Mouse (Mus musculus) left cerebral cortex, adult 2 months (tissue): Measurements from ENCODE around the gene 2610528A11Rik. TPM values are rescaled to one million over a fixed set of nuclear protein-coding genes. Genes with fewer than 3 reads are reported as not detected.
"Not testable (repeated sequence)": the region's sequence is repeated elsewhere in the genome, so short reads cannot be mapped to it uniquely, and the experiment has no call there.

ENCODE experiments used
- DNase-seq, 2 experiments: peaks; one replicate each; pipeline ENCODE4 v3.0.0; 2021 to 2022; ENCODE audit warnings: low spot score in 2 of 2, mixed read lengths in 1 of 2; ENCODE audit errors: extremely low spot score in 1 of 2
- H3K27ac ChIP-seq: fragments of 200-600 bp; 2 replicates; pipeline ENCODE4 v1.8.1; 2022
- H3K4me3 ChIP-seq: fragments of 200-600 bp; 2 replicates; pipeline ENCODE4 v1.8.1; 2022
- CTCF ChIP-seq: fragments of 200-600 bp; IDR thresholded peaks from 2 replicates; pipeline ENCODE4 v1.8.1; 2022; ENCODE audit warnings: antibody characterized with exemption, mild to moderate bottlenecking, moderate library complexity
- intact Hi-C: fragments of 180-260 bp; cut with DNase I; formaldehyde crosslinking; loops from one replicate; pipeline ENCODE4 v1.15.1; 2025
- long read RNA-seq, 2 experiments: library from polyadenylated mRNA; stranded (forward); transcript quantifications; one replicate each; pipeline ENCODE4 v2.0.0; 2021; ENCODE audit warnings: borderline mapping rate in 2 of 2
- total RNA-seq, 2 experiments: library from RNA; stranded (reverse); gene quantifications; 2 replicates each; pipeline ENCODE4 v1.2.3; 2021

The 2610528A11Rik gene
- under 1 TPM in 1 of 2 experiments, not detected in 1; 0.70 TPM for total RNA-seq
- long read RNA-seq, experiment 1: 0 reads
- long read RNA-seq, experiment 2: 0 reads

DNA sequence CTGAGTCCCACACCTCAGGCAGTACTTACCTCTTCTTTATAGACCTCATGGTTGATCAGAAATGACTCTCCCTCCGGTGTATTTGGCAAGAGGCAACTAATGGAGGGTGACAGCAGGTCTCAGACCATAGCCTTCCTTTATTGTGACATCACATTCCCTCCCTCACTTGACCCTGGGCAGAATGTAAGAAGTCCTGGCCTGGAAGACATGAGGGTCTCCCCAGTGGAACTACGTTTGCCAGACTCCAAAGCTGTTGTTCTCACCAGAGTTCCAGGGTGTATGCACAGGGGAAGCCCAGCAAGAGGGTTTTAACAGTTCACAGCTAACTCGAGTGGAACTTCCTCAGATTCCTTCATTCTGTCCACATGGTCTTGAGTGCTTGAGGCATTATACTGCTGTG lies at the start of gene 2610528A11Rik:
2610528A11Rik (minus strand) TSS at position 101 of the 400 bp plus-strand sequence.
- DNase-seq: no peak
- no peak for TF ChIP-seq CTCF
- intact Hi-C loops: no loop called here
- H3K27ac ChIP-seq: no peak within 1 kb of the TSS
- H3K4me3 ChIP-seq: no peak within 1 kb of the TSS

- DNase-seq: no peak
- TF ChIP-seq CTCF: no peak
- Histone ChIP-seq H3K27ac (no peak overlapping the region), H3K4me3 (no peak overlapping the region)
- intact Hi-C loops: no loop called here
Observed at GRCm38 (mm10) chr14:37163277-37163956, 49.6 kb upstream of the 2610528A11Rik start.

- no peak for DNase-seq
- intact Hi-C loops: no loop called here
- Histone ChIP-seq H3K27ac (no peak overlapping the region), H3K4me3 (no peak overlapping the region)
- no peak for TF ChIP-seq CTCF
Observed at GRCm38 (mm10) chr14:37154391-37154790, 40.6 kb upstream of the 2610528A11Rik start.

DNA sequence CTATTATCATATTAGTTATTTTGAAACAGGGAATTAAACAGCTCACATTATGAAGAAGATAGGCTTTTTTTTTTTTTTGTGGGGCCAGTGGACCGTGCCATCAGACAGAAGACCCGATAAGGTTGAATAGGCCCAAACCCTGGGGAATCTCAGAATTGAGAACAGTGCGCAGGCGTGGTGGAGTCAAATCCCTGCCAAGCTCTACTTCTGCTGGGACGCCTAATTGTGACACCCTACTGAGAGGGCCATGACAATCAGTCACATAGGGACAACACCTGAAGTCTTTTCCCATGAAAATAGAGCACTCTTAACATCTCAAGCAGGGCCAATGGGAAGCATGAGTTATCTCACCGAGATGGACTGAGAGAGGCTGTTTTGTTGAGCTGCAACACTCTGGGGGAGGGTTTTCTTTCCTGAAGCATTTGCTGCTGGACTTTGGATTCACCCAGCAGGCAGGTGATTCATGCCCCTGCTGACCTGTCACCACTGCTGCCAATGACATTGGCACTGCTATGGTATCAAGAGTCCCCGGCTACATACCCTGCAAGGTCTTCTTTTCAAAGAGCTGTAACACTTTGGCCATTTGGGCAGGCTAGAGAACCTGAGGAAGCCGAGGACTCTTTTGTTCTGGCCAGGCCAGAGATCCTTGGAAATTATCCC lies 25.4 kb upstream of the 2610528A11Rik start:
- intact Hi-C loops: no loop called here
- TF ChIP-seq CTCF: no peak
- DNase-seq: no peak
- Histone ChIP-seq H3K27ac (no peak overlapping the region), H3K4me3 (no peak overlapping the region)

DNA sequence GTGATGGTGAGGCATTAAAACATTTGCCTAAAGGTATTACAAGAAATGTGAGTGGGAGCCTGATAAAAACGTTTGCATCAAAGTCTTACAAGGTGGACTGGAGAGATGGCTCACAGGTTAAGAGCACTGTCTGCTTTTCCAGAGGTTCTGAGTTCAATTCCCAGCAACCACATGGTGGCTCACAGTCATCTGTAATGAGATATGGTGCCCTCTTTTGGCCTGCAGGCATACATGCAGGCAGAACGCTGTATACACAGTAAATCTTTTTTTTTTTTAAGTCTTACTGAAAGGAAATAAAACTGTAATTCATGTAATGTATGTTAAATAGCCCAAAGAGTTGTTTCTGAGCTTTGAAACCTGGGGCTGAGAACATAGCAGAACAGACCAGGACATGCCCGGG lies 23.8 kb upstream of the 2610528A11Rik start:
- intact Hi-C loops, H3K27ac ChIP-seq, DNase-seq, H3K4me3 ChIP-seq: not testable (repeated sequence)

GRCm38 (mm10) chr14:37136110-37136509 lies 22.3 kb upstream of the 2610528A11Rik start:
- TF ChIP-seq CTCF: no peak
- DNase-seq: no peak
- H3K4me3 ChIP-seq: peak overlapping the region; percentile 89; the same call in 1 of the 2 replicates
- intact Hi-C loops: no loop called here
- no peak overlapping the region for H3K27ac ChIP-seq

- TF ChIP-seq CTCF: no peak
- intact Hi-C loops: loop anchor here (2.0 kb wide), 1 partner anchor 167 kb away; the partner anchor contains the start of gene Ccser2
- no peak for DNase-seq
- H3K4me3 ChIP-seq: peak overlapping the region; percentile 89
- H3K27ac ChIP-seq: peak overlapping the region; percentile 74
Observed at GRCm38 (mm10) chr14:37135671-37136070, 21.8 kb upstream of the 2610528A11Rik start.

DNA sequence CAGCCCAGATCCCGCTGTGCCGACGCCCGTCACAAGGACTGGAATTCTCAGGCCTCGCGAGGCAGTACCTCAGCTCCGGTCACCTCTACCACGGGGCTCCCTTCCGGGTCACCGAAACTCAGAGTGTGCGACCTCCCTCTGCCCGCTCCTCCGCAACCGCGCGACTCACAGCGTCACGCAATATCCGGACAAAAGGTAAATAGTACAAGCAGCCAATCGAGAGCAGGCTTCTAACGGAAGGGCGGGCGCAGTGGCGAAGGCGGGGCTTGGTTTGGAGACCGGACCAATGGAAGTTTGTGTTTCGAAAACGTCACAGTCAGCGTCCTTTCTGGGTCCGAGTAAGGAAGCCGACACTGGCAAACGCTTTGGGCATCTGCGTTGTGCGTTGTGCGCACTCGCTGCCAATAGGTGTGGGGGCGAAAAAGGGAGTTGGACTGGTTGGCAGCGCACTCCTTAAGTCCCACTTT lies 21.3 kb upstream of the 2610528A11Rik start, which contains the start of gene Ghitm:
Ghitm (minus strand) TSS at position 146 of the 467 bp plus-strand sequence.
- TF ChIP-seq CTCF: no peak; the same call in 1 of the 2 replicates
- Histone ChIP-seq H3K27ac (peak within 1 kb of the TSS; percentile 87), H3K4me3 (peak within 1 kb of the TSS; percentile 89)
- intact Hi-C loops: loop anchor here (2.0 kb wide), 1 partner anchor 166 kb away; the partner anchor contains the start of gene Ccser2
- peak; percentile 97 to 98 for DNase-seq

DNA sequence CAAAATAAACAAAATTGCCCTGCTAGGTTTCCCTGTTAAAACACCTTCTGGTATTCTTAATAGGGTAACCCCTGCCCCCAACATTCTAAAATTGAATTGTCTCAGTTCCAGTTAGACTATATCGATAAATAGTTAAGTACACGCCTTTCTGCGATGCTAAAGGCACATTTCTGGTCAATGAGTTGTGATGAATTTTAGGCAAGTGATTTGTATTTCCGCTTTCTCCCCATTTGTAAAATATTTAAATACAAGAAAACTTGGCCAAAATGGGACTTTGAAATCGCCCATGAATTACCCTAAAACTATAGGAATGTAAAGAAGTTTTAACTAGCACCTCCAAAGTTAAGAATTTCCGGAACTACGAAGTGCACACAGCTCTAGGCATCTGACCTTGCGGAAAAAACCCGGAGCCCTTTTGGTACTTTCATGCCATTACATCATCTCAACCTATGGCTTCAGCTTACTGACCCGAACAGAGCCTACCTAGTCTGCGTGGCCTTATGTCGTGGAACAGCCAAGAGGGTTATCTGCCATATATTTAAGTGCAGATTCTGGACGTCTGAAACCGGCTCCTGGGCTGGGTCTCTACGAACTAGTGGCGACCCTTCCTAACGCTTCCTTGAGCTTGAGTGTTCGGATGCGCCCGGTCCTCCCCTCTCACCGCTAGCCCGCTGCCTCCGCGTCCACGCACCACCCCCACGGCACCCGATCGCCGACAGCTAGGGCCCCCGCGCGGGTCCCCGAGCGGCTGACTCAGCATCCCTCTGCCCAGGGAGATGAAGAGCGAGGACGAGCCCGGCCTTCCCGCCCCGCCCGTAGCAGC lies 20.7 kb upstream of the 2610528A11Rik start:
- H3K4me3 ChIP-seq: peak overlapping the region; percentile 89
- no peak for DNase-seq
- no peak for TF ChIP-seq CTCF
- intact Hi-C loops: loop anchor here (2.0 kb wide), 1 partner anchor 166 kb away; the partner anchor contains the start of gene Ccser2
- peak overlapping the region; percentile 87 for H3K27ac ChIP-seq

DNA sequence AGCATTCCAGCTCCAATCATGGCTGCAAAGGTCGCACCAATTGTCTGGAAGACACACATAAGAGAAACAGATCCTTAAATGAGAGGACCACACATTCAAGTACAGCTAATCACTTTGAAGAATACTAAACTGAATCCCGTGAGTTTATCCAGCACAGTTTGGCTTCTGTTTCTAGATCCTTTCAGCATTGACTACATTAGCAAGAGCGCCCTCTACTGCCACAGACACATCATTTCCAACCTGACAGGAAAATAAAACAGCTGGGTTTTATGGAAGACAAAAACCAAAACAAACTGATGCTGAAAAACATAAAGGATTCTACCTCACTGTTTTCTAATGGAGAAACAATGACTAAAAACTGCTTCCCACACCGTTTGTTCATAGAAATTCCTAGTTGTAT lies 13.8 kb upstream of the 2610528A11Rik start:
- peak; percentile 36 to 39 for DNase-seq
- Histone ChIP-seq H3K4me3 (no peak overlapping the region), H3K27ac (no peak overlapping the region)
- intact Hi-C loops: loop anchor here (5.0 kb wide), 3 partner anchors 60 to 260 kb away; partner anchors contain the start of gene Lrit2
- TF ChIP-seq CTCF: peak; percentile 76

DNA sequence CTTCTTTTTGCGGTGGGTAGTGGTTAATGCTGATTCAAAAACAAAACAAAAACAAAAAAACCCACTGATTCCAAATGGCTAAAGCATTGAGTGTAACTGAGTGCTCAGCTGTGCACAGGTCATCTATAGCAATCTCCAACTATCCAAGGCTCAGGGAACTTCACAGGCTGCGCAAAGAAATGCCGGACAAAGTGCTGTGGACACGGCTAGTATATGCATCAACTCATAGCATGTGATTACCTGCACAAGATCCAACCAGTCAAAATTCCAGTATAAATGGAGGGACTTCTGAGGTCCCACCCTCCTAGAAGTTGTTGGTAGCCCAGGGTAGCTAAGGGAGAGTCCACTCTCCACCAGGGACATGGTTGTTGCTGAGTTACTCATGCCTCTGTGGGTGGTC lies 5.4 kb upstream of the 2610528A11Rik start:
- Histone ChIP-seq H3K27ac (no peak overlapping the region), H3K4me3 (no peak overlapping the region)
- DNase-seq: no peak
- intact Hi-C loops: no loop called here
- no peak for TF ChIP-seq CTCF

GRCm38 (mm10) chr14:37112931-37113330 lies 891 bp downstream of the 2610528A11Rik start:
- TF ChIP-seq CTCF: no peak
- no peak overlapping the region for H3K27ac ChIP-seq
- no peak overlapping the region for H3K4me3 ChIP-seq
- DNase-seq: no peak
- intact Hi-C loops: no loop called here
